Mouse (Mus musculus): ENCODE measurements around the gene Cuedc1. TPM values are rescaled to one million over a fixed set of nuclear protein-coding genes. Genes with fewer than 3 reads are reported as not detected.

Gene Cuedc1
- polyA plus RNA-seq, 1 experiment from 2014 or later = 54.6 TPM

GRCm38 (mm10) chr11:88067586-88068410 lies 30.1 kb upstream of the Cuedc1 start, which contains the start of gene Vezf1:
TSS of gene Vezf1 (plus strand) at chr11:88068279.
- Histone ChIP-seq H3K4me3 (peak within 1 kb of the TSS; percentile 89), H3K36me3 (replicated peaks) (no peaks in the 10 kb centered on the region), H3K27ac (peak within 1 kb of the TSS; percentile 100), H3K9ac (peak within 1 kb of the TSS; percentile 96), H3K4me1 (peaks cover 42% of the 10 kb centered on the region), H3K4me2 (peak within 1 kb of the TSS; percentile 86), H3K27me3 (replicated peaks) (no peaks in the 10 kb centered on the region), H3K9me3 (no peaks in the 10 kb centered on the region)
- peak; percentile 91 for ATAC-seq (replicated peaks)
- WGBS = 0% methylated on average over 32 of the region's 81 CpGs

GRCm38 (mm10) chr11:88068411-88069245 lies 29.2 kb upstream of the Cuedc1 start:
- H3K27ac ChIP-seq = peak overlapping the region; percentile 100
- ATAC-seq (replicated peaks) = peak; percentile 77
- H3K4me2 ChIP-seq = peak overlapping the region; percentile 86
- no peaks in the 10 kb centered on the region for H3K9me3 ChIP-seq
- peak overlapping the region; percentile 89 for H3K4me3 ChIP-seq
- H3K27me3 ChIP-seq (replicated peaks) = no peaks in the 10 kb centered on the region
- no peaks in the 10 kb centered on the region for H3K36me3 ChIP-seq (replicated peaks)
- peaks cover 50% of the 10 kb centered on the region for H3K4me1 ChIP-seq
- H3K9ac ChIP-seq = peak overlapping the region; percentile 96
- under 1% methylated on average over 79 of the region's 92 CpGs for WGBS

GRCm38 (mm10) chr11:88069246-88069570 lies 28.6 kb upstream of the Cuedc1 start:
- WGBS = under 1% methylated on average over 12 of the region's 12 CpGs
- Histone ChIP-seq H3K4me2 (peak overlapping the region; percentile 86), H3K9me3 (no peaks in the 10 kb centered on the region), H3K9ac (peak overlapping the region; percentile 96), H3K4me3 (peak overlapping the region; percentile 89), H3K27me3 (replicated peaks) (no peaks in the 10 kb centered on the region), H3K4me1 (peaks cover 52% of the 10 kb centered on the region), H3K36me3 (replicated peaks) (no peaks in the 10 kb centered on the region), H3K27ac (peak overlapping the region; percentile 100)
- no peak for ATAC-seq (replicated peaks)

- no peak for ATAC-seq (replicated peaks)
- H3K27me3 ChIP-seq (replicated peaks) = no peaks in the 10 kb centered on the region
- H3K9me3 ChIP-seq = no peaks in the 10 kb centered on the region
- 0 out of 2 replicates have a peak, but pooled peaks cover 3% of the 10 kb centered on the region for H3K36me3 ChIP-seq (replicated peaks)
- WGBS = 15% methylated on average over 4 of the region's 4 CpGs
- H3K27ac ChIP-seq = no peak overlapping the region
- 0 out of 2 replicates have a peak overlapping the region, but pooled peaks have one; percentile 1 for H3K9ac ChIP-seq
- H3K4me3 ChIP-seq = peak overlapping the region; percentile 89
- H3K4me1 ChIP-seq = peaks cover 62% of the 10 kb centered on the region
- H3K4me2 ChIP-seq = peak overlapping the region; percentile 86
Observed at GRCm38 (mm10) chr11:88070392-88070791, 27.5 kb upstream of the Cuedc1 start.

GRCm38 (mm10) chr11:88071113-88071512 lies 26.7 kb upstream of the Cuedc1 start:
- no peaks in the 10 kb centered on the region for H3K27me3 ChIP-seq (replicated peaks)
- H3K9ac ChIP-seq = 0 out of 2 replicates have a peak overlapping the region, but pooled peaks have one; percentile 1
- H3K9me3 ChIP-seq = no peaks in the 10 kb centered on the region
- WGBS = 27% methylated on average over 5 of the region's 5 CpGs
- no peak for ATAC-seq (replicated peaks)
- peaks cover 66% of the 10 kb centered on the region for H3K4me1 ChIP-seq
- H3K27ac ChIP-seq = no peak overlapping the region
- H3K4me3 ChIP-seq = peak overlapping the region; percentile 89; the same call in 1 of the 2 replicates
- H3K36me3 ChIP-seq (replicated peaks) = peaks cover 5% of the 10 kb centered on the region; the same call in 1 of the 2 replicates
- peak overlapping the region; percentile 86 for H3K4me2 ChIP-seq

- Histone ChIP-seq H3K4me2 (no peak overlapping the region), H3K9me3 (no peaks in the 10 kb centered on the region), H3K4me3 (no peak overlapping the region), H3K9ac (no peak overlapping the region), H3K36me3 (replicated peaks) (peaks cover 13% of the 10 kb centered on the region; the same call in 1 of the 2 replicates), H3K4me1 (peaks cover 60% of the 10 kb centered on the region), H3K27ac (no peak overlapping the region), H3K27me3 (replicated peaks) (no peaks in the 10 kb centered on the region)
- no peak for ATAC-seq (replicated peaks)
- 87% methylated on average over 14 of the region's 14 CpGs for WGBS
Observed at GRCm38 (mm10) chr11:88073343-88073875, 24.4 kb upstream of the Cuedc1 start.

- Histone ChIP-seq H3K4me2 (no peak overlapping the region), H3K36me3 (replicated peaks) (peaks cover 35% of the 10 kb centered on the region; the same call in 1 of the 2 replicates), H3K9me3 (no peaks in the 10 kb centered on the region), H3K4me3 (no peak overlapping the region), H3K9ac (no peak overlapping the region), H3K27ac (no peak overlapping the region), H3K4me1 (peaks cover 45% of the 10 kb centered on the region), H3K27me3 (replicated peaks) (no peaks in the 10 kb centered on the region)
- WGBS = 26% methylated on average over 1 of the region's 1 CpGs
- ATAC-seq (replicated peaks) = no peak
Observed at GRCm38 (mm10) chr11:88075701-88076100, 22.2 kb upstream of the Cuedc1 start.

GRCm38 (mm10) chr11:88076394-88076793 lies 21.5 kb upstream of the Cuedc1 start:
- Histone ChIP-seq H3K27me3 (replicated peaks) (no peaks in the 10 kb centered on the region), H3K4me3 (no peak overlapping the region), H3K27ac (no peak overlapping the region), H3K4me2 (no peak overlapping the region), H3K9me3 (no peaks in the 10 kb centered on the region), H3K9ac (no peak overlapping the region), H3K4me1 (peaks cover 38% of the 10 kb centered on the region), H3K36me3 (replicated peaks) (peaks cover 37% of the 10 kb centered on the region; the same call in 1 of the 2 replicates)
- 83% methylated on average over 1 of the region's 1 CpGs for WGBS
- no peak for ATAC-seq (replicated peaks)

- Histone ChIP-seq H3K4me2 (no peak overlapping the region), H3K36me3 (replicated peaks) (peaks cover 39% of the 10 kb centered on the region; the same call in 1 of the 2 replicates), H3K4me3 (no peak overlapping the region), H3K27ac (no peak overlapping the region), H3K27me3 (replicated peaks) (no peaks in the 10 kb centered on the region), H3K4me1 (peaks cover 17% of the 10 kb centered on the region), H3K9me3 (no peaks in the 10 kb centered on the region), H3K9ac (no peak overlapping the region)
- ATAC-seq (replicated peaks) = no peak
- 76% methylated on average over 6 of the region's 6 CpGs for WGBS
Observed at GRCm38 (mm10) chr11:88083699-88084098, 14.2 kb upstream of the Cuedc1 start.

GRCm38 (mm10) chr11:88086737-88087627 lies 10.9 kb upstream of the Cuedc1 start:
- peak overlapping the region; percentile 30; the same call in 1 of the 2 replicates for H3K9ac ChIP-seq
- WGBS = 5% methylated on average over 25 of the region's 25 CpGs
- peak overlapping the region; percentile 69 for H3K4me2 ChIP-seq
- H3K9me3 ChIP-seq = no peaks in the 10 kb centered on the region
- H3K36me3 ChIP-seq (replicated peaks) = peaks cover 13% of the 10 kb centered on the region; the same call in 1 of the 2 replicates
- peaks cover 17% of the 10 kb centered on the region for H3K4me1 ChIP-seq
- H3K4me3 ChIP-seq = peak overlapping the region; percentile 39
- peak overlapping the region; percentile 86 for H3K27ac ChIP-seq
- peak; percentile 97 for ATAC-seq (replicated peaks)
- H3K27me3 ChIP-seq (replicated peaks) = no peaks in the 10 kb centered on the region

GRCm38 (mm10) chr11:88089150-88089549 lies 8.7 kb upstream of the Cuedc1 start:
- no peak overlapping the region for H3K4me3 ChIP-seq
- no peaks in the 10 kb centered on the region for H3K9me3 ChIP-seq
- 0 out of 2 replicates have a peak, but pooled peaks cover 2% of the 10 kb centered on the region for H3K36me3 ChIP-seq (replicated peaks)
- no peak overlapping the region for H3K27ac ChIP-seq
- WGBS = 64% methylated on average over 5 of the region's 5 CpGs
- H3K4me1 ChIP-seq = peaks cover 17% of the 10 kb centered on the region
- no peak overlapping the region for H3K4me2 ChIP-seq
- ATAC-seq (replicated peaks) = no peak
- no peak overlapping the region for H3K9ac ChIP-seq
- no peaks in the 10 kb centered on the region for H3K27me3 ChIP-seq (replicated peaks)
